Mouse (Mus musculus) urinary bladder, postnatal 0 days (tissue): ENCODE measurements around the gene Epb41l2. TPM values are rescaled to one million over a fixed set of nuclear protein-coding genes. Genes with fewer than 3 reads are reported as not detected.

ENCODE experiments used
- polyA plus RNA-seq: library from polyadenylated mRNA; unstranded; fragments of >200 nt; fragmentation: Nextera tagmentation; extraction: Ambion mirVana; gene quantifications from 2 replicates; pipeline ENCODE4 v1.2.1, GENCODE M21; 2015

The Epb41l2 gene
- 30.6 and 35.8 TPM in 2 replicates for polyA plus RNA-seq

GRCm38 (mm10) chr10:25359208-25359958 is at the start of gene Epb41l2:
Gene Epb41l2, plus strand, starts transcription at chr10:25359798.

GRCm38 (mm10) chr10:25535891-25536331 is 176.3 kb downstream of the Epb41l2 start, which contains the start of gene Smlr1:
Gene Smlr1, minus strand, starts transcription at chr10:25536267.

Other genes with a start within 250 kb of the Epb41l2 start
- gene Akap7, start 51.9 kb upstream of the Epb41l2 start, polyA plus RNA-seq: 20.5 and 26.1 TPM in 2 replicates
- gene Smlr1, start 176.5 kb downstream of the Epb41l2 start, polyA plus RNA-seq: not detected in 2 replicates